Mouse (Mus musculus): ENCODE data around the gene Cchcr1. TPM values are rescaled to one million over a fixed set of nuclear protein-coding genes. Genes with fewer than 3 reads are reported as not detected.

The Cchcr1 gene
- polyA plus RNA-seq, 1 experiment, result 294 TPM

- H3K4me1 ChIP-seq (ENCODE audit: control insufficient read depth, insufficient read depth, low read length), result no peaks in the 10 kb centered on the region; the same call in 1 of the 2 replicates
- H3K27me3 ChIP-seq (ENCODE audit: control insufficient read depth, insufficient read depth, low read length), result no peaks in the 10 kb centered on the region
- TF ChIP-seq POLR2A (IDR thresholded peaks at IDR 0.05; ENCODE audit: control insufficient read depth, low read depth, low read length) (no peak), CTCF (IDR thresholded peaks at IDR 0.05; ENCODE audit: control insufficient read depth, insufficient read depth, insufficient replicate concordance, low read depth, low read length) (no peak)
- no peaks in the 10 kb centered on the region for H3K36me3 ChIP-seq (ENCODE audit: control insufficient read depth, insufficient read depth, low read length)
- no peak overlapping the region for H3K4me3 ChIP-seq (ENCODE audit: control insufficient read depth, low read depth, low read length)
- H3K27ac ChIP-seq (ENCODE audit: control insufficient read depth, insufficient read depth, low read depth, low read length), result peak overlapping the region; percentile 43; the same call in 1 of the 2 replicates
These were observed 31.7 kb downstream of the Cchcr1 start for GRCm38 (mm10) chr17:35548636-35549035.

- Histone ChIP-seq H3K27me3 (ENCODE audit: control insufficient read depth, insufficient read depth, low read length) (no peaks in the 10 kb centered on the region), H3K4me1 (ENCODE audit: control insufficient read depth, insufficient read depth, low read length) (peaks cover 1% of the 10 kb centered on the region; the same call in 1 of the 2 replicates), H3K4me3 (ENCODE audit: control insufficient read depth, low read depth, low read length) (no peak overlapping the region), H3K27ac (ENCODE audit: control insufficient read depth, insufficient read depth, low read depth, low read length) (peak overlapping the region; percentile 88), H3K36me3 (ENCODE audit: control insufficient read depth, insufficient read depth, low read length) (no peaks in the 10 kb centered on the region)
- no peak for TF ChIP-seq POLR2A (IDR thresholded peaks at IDR 0.05; ENCODE audit: control insufficient read depth, low read depth, low read length)
- no peak for TF ChIP-seq CTCF (IDR thresholded peaks at IDR 0.05; ENCODE audit: control insufficient read depth, insufficient read depth, insufficient replicate concordance, low read depth, low read length)
These were observed 32.7 kb downstream of the Cchcr1 start for GRCm38 (mm10) chr17:35549437-35550142.

- Histone ChIP-seq H3K4me1 (ENCODE audit: control insufficient read depth, insufficient read depth, low read length) (peaks cover 5% of the 10 kb centered on the region), H3K4me3 (ENCODE audit: control insufficient read depth, low read depth, low read length) (no peak overlapping the region), H3K27ac (ENCODE audit: control insufficient read depth, insufficient read depth, low read depth, low read length) (peak overlapping the region; percentile 88), H3K36me3 (ENCODE audit: control insufficient read depth, insufficient read depth, low read length) (no peaks in the 10 kb centered on the region), H3K27me3 (ENCODE audit: control insufficient read depth, insufficient read depth, low read length) (no peaks in the 10 kb centered on the region)
- TF ChIP-seq CTCF (IDR thresholded peaks at IDR 0.05; ENCODE audit: control insufficient read depth, insufficient read depth, insufficient replicate concordance, low read depth, low read length) (no peak), POLR2A (IDR thresholded peaks at IDR 0.05; ENCODE audit: control insufficient read depth, low read depth, low read length) (no peak)
These were observed 33.2 kb downstream of the Cchcr1 start for GRCm38 (mm10) chr17:35550143-35550494.

GRCm38 (mm10) chr17:35550871-35551270 is 34.0 kb downstream of the Cchcr1 start:
- H3K4me1 ChIP-seq (ENCODE audit: control insufficient read depth, insufficient read depth, low read length), result peaks cover 12% of the 10 kb centered on the region
- H3K27ac ChIP-seq (ENCODE audit: control insufficient read depth, insufficient read depth, low read depth, low read length), result no peak overlapping the region
- H3K27me3 ChIP-seq (ENCODE audit: control insufficient read depth, insufficient read depth, low read length), result no peaks in the 10 kb centered on the region
- TF ChIP-seq CTCF (IDR thresholded peaks at IDR 0.05; ENCODE audit: control insufficient read depth, insufficient read depth, insufficient replicate concordance, low read depth, low read length), result no peak
- no peak for TF ChIP-seq POLR2A (IDR thresholded peaks at IDR 0.05; ENCODE audit: control insufficient read depth, low read depth, low read length)
- no peak overlapping the region for H3K4me3 ChIP-seq (ENCODE audit: control insufficient read depth, low read depth, low read length)
- H3K36me3 ChIP-seq (ENCODE audit: control insufficient read depth, insufficient read depth, low read length), result no peaks in the 10 kb centered on the region

GRCm38 (mm10) chr17:35551881-35552414 is 35.0 kb downstream of the Cchcr1 start, which contains the start of gene Cdsn:
Cdsn (plus strand) TSS chr17:35552128.
- TF ChIP-seq CTCF (IDR thresholded peaks at IDR 0.05; ENCODE audit: control insufficient read depth, insufficient read depth, insufficient replicate concordance, low read depth, low read length), result no peak
- no peak for TF ChIP-seq POLR2A (IDR thresholded peaks at IDR 0.05; ENCODE audit: control insufficient read depth, low read depth, low read length)
- no peak within 1 kb of the TSS for H3K4me3 ChIP-seq (ENCODE audit: control insufficient read depth, low read depth, low read length)
- no peaks in the 10 kb centered on the region for H3K36me3 ChIP-seq (ENCODE audit: control insufficient read depth, insufficient read depth, low read length)
- no peaks in the 10 kb centered on the region for H3K27me3 ChIP-seq (ENCODE audit: control insufficient read depth, insufficient read depth, low read length)
- H3K27ac ChIP-seq (ENCODE audit: control insufficient read depth, insufficient read depth, low read depth, low read length), result no peak within 1 kb of the TSS
- peaks cover 23% of the 10 kb centered on the region for H3K4me1 ChIP-seq (ENCODE audit: control insufficient read depth, insufficient read depth, low read length)

- Histone ChIP-seq H3K4me1 (ENCODE audit: control insufficient read depth, insufficient read depth, low read length) (peaks cover 23% of the 10 kb centered on the region), H3K36me3 (ENCODE audit: control insufficient read depth, insufficient read depth, low read length) (no peaks in the 10 kb centered on the region), H3K27ac (ENCODE audit: control insufficient read depth, insufficient read depth, low read depth, low read length) (no peak overlapping the region), H3K4me3 (ENCODE audit: control insufficient read depth, low read depth, low read length) (peak overlapping the region; percentile 83), H3K27me3 (ENCODE audit: control insufficient read depth, insufficient read depth, low read length) (no peaks in the 10 kb centered on the region)
- no peak for TF ChIP-seq POLR2A (IDR thresholded peaks at IDR 0.05; ENCODE audit: control insufficient read depth, low read depth, low read length)
- TF ChIP-seq CTCF (IDR thresholded peaks at IDR 0.05; ENCODE audit: control insufficient read depth, insufficient read depth, insufficient replicate concordance, low read depth, low read length), result no peak
These were observed 37.4 kb downstream of the Cchcr1 start for GRCm38 (mm10) chr17:35554321-35554720.

- H3K4me1 ChIP-seq (ENCODE audit: control insufficient read depth, insufficient read depth, low read length), result peaks cover 23% of the 10 kb centered on the region
- TF ChIP-seq CTCF (IDR thresholded peaks at IDR 0.05; ENCODE audit: control insufficient read depth, insufficient read depth, insufficient replicate concordance, low read depth, low read length) (no peak), POLR2A (IDR thresholded peaks at IDR 0.05; ENCODE audit: control insufficient read depth, low read depth, low read length) (no peak; the same call in 1 of the 2 replicates)
- no peaks in the 10 kb centered on the region for H3K27me3 ChIP-seq (ENCODE audit: control insufficient read depth, insufficient read depth, low read length)
- H3K27ac ChIP-seq (ENCODE audit: control insufficient read depth, insufficient read depth, low read depth, low read length), result no peak overlapping the region
- H3K36me3 ChIP-seq (ENCODE audit: control insufficient read depth, insufficient read depth, low read length), result no peaks in the 10 kb centered on the region
- H3K4me3 ChIP-seq (ENCODE audit: control insufficient read depth, low read depth, low read length), result peak overlapping the region; percentile 83
These were observed 38.0 kb downstream of the Cchcr1 start for GRCm38 (mm10) chr17:35554761-35555397.

Measured in testis, adult 2 months (tissue).